Mouse (Mus musculus) embryonic fibroblast, embryonic 13.5 days (primary cell): ENCODE results near the gene Tmprss4. TPM values are rescaled to one million over a fixed set of nuclear protein-coding genes. Genes with fewer than 3 reads are reported as not detected.

ENCODE experiments used
- H3K27ac ChIP-seq: 2 replicates; pipeline ENCODE4 v1.5.1; 2012; ENCODE audit warnings: low read length, control low read depth, inconsistent platforms; ENCODE audit not compliant: insufficient read depth
- H3K4me1 ChIP-seq: 2 replicates; pipeline ENCODE4 v1.6.1; 2011; ENCODE audit warnings: low read length; ENCODE audit not compliant: control insufficient read depth, insufficient read depth
- H3K4me3 ChIP-seq: 2 replicates; pipeline ENCODE4 v1.5.1; 2011; ENCODE audit warnings: mild to moderate bottlenecking, control low read depth, low read length; ENCODE audit not compliant: insufficient read depth
- CTCF ChIP-seq: IDR thresholded peaks from 2 replicates; pipeline ENCODE4 v1.5.1; 2011; ENCODE audit warnings: mild to moderate bottlenecking, control low read depth, low read length, moderate library complexity, borderline replicate concordance; ENCODE audit not compliant: insufficient read depth
- POLR2A ChIP-seq: IDR thresholded peaks from 2 replicates; pipeline ENCODE4 v1.6.1; 2011; ENCODE audit warnings: low read depth, mild to moderate bottlenecking, control low read depth, low read length, moderate library complexity
- polyA plus RNA-seq: library from polyadenylated mRNA; stranded (reverse); fragments of >200 nt; gene quantifications from 2 replicates; pipeline ENCODE4 v1.2.4, GENCODE M21; 2011; ENCODE audit warnings: low read depth; ENCODE audit not compliant: missing spikeins, insufficient read length

Gene Tmprss4
- polyA plus RNA-seq, 1 experiment = not detected

- H3K4me3 ChIP-seq = no peak overlapping the region
- no peaks in the 10 kb centered on the region for H3K4me1 ChIP-seq
- H3K27ac ChIP-seq = no peak overlapping the region
- no peak for TF ChIP-seq POLR2A
- no peak for TF ChIP-seq CTCF
Observed at GRCm38 (mm10) chr9:45229359-45229758, 25.5 kb upstream of the Tmprss4 start.

- Histone ChIP-seq H3K4me3 (no peak overlapping the region), H3K27ac (no peak overlapping the region), H3K4me1 (no peaks in the 10 kb centered on the region)
- no peak for TF ChIP-seq POLR2A
- peak; percentile 79 for TF ChIP-seq CTCF
Observed at GRCm38 (mm10) chr9:45221567-45221966, 17.7 kb upstream of the Tmprss4 start.

- no peak for TF ChIP-seq POLR2A
- no peak for TF ChIP-seq CTCF
- Histone ChIP-seq H3K4me3 (no peak overlapping the region), H3K4me1 (no peaks in the 10 kb centered on the region), H3K27ac (no peak overlapping the region)
Observed at GRCm38 (mm10) chr9:45219644-45220043, 15.8 kb upstream of the Tmprss4 start.

- Histone ChIP-seq H3K27ac (no peak overlapping the region), H3K4me1 (no peaks in the 10 kb centered on the region), H3K4me3 (no peak overlapping the region)
- no peak for TF ChIP-seq CTCF
- TF ChIP-seq POLR2A = no peak
Observed at GRCm38 (mm10) chr9:45215526-45216179, 11.8 kb upstream of the Tmprss4 start.

- Histone ChIP-seq H3K4me3 (no peak overlapping the region), H3K4me1 (no peaks in the 10 kb centered on the region), H3K27ac (no peak overlapping the region)
- no peak for TF ChIP-seq CTCF
- TF ChIP-seq POLR2A = no peak
Observed at GRCm38 (mm10) chr9:45212001-45212400, 8.1 kb upstream of the Tmprss4 start.

GRCm38 (mm10) chr9:45207015-45207743 lies 3.3 kb upstream of the Tmprss4 start:
- no peak for TF ChIP-seq POLR2A
- no peak for TF ChIP-seq CTCF
- no peak overlapping the region for H3K27ac ChIP-seq
- H3K4me3 ChIP-seq = no peak overlapping the region
- H3K4me1 ChIP-seq = no peaks in the 10 kb centered on the region

GRCm38 (mm10) chr9:45206121-45206520 lies 2.2 kb upstream of the Tmprss4 start:
- Histone ChIP-seq H3K27ac (no peak overlapping the region), H3K4me3 (no peak overlapping the region), H3K4me1 (no peaks in the 10 kb centered on the region)
- no peak for TF ChIP-seq POLR2A
- no peak for TF ChIP-seq CTCF

- TF ChIP-seq CTCF (no peak), POLR2A (no peak)
- H3K4me3 ChIP-seq = no peak overlapping the region
- H3K27ac ChIP-seq = no peak overlapping the region
- H3K4me1 ChIP-seq = no peaks in the 10 kb centered on the region
Observed at GRCm38 (mm10) chr9:45205143-45205542, 1.3 kb upstream of the Tmprss4 start.

GRCm38 (mm10) chr9:45202021-45202798 lies 1.7 kb downstream of the Tmprss4 start:
- TF ChIP-seq CTCF = no peak
- TF ChIP-seq POLR2A = no peak
- Histone ChIP-seq H3K27ac (no peak overlapping the region), H3K4me3 (no peak overlapping the region), H3K4me1 (no peaks in the 10 kb centered on the region)
